Mouse (Mus musculus) stomach, embryonic 16.5 days (tissue): ENCODE measurements at regions not wholly inside any gene's neighbourhood (a gene's known extent, or its start where the extent isn't known, plus 50 kb on each side); places are given as distances from the start of the nearest gene placed in this dataset.

ENCODE experiments used
- ATAC-seq: fragments of 200-750 bp; cut with Nextera tagmentation; 2 replicates; pipeline ENCODE4 v1.8.0; 2017; ENCODE audit warnings: moderate number of reproducible peaks, moderate TSS enrichment; ENCODE audit not compliant: insufficient read depth, low FRiP score
- H3K27ac ChIP-seq: fragments of 300-500 bp; sonication (generic); 2 replicates; pipeline ENCODE4 v1.5.1; 2014; ENCODE audit warnings: low read length
- H3K27me3 ChIP-seq: fragments of 300-500 bp; sonication (generic); 2 replicates; pipeline ENCODE4 v1.6.1; 2014; ENCODE audit warnings: low read length, control low read depth, mixed read lengths; ENCODE audit not compliant: control insufficient read depth, insufficient read depth
- H3K36me3 ChIP-seq: fragments of 300-500 bp; sonication (generic); 2 replicates; pipeline ENCODE4 v1.6.1; 2014; ENCODE audit warnings: low read length; ENCODE audit not compliant: control insufficient read depth, insufficient read depth
- H3K4me1 ChIP-seq: fragments of 300-500 bp; sonication (generic); 2 replicates; pipeline ENCODE4 v1.6.1; 2014; ENCODE audit warnings: low read length, control low read depth, mixed read lengths; ENCODE audit not compliant: control insufficient read depth, insufficient read depth
- H3K4me2 ChIP-seq: fragments of 300-500 bp; sonication (generic); 2 replicates; pipeline ENCODE4 v1.6.1; 2014; ENCODE audit warnings: low read depth, low read length, mixed read lengths
- H3K4me3 ChIP-seq: fragments of 300-500 bp; sonication (generic); replicated peaks from 2 replicates; pipeline ENCODE4 v1.5.1; 2014; ENCODE audit warnings: mild to moderate bottlenecking, low read length
- H3K9ac ChIP-seq: fragments of 300-500 bp; sonication (generic); 2 replicates; pipeline ENCODE4 v1.6.1; 2014; ENCODE audit warnings: low read length
- H3K9me3 ChIP-seq: fragments of 300-500 bp; sonication (generic); replicated peaks from 2 replicates; pipeline ENCODE4 v1.6.1; 2016; ENCODE audit warnings: low read length, control low read depth; ENCODE audit not compliant: control insufficient read depth
- WGBS: fragments of 180-500 bp; shearing (Covaris S2); extraction: QIAGEN DNeasy Blood & Tissue Kit; methylation state at CpG from one replicate; pipeline ENCODE4 v1.1.7; 2014; 5-methylcytosine and 5-hydroxymethylcytosine counted together

DNA sequence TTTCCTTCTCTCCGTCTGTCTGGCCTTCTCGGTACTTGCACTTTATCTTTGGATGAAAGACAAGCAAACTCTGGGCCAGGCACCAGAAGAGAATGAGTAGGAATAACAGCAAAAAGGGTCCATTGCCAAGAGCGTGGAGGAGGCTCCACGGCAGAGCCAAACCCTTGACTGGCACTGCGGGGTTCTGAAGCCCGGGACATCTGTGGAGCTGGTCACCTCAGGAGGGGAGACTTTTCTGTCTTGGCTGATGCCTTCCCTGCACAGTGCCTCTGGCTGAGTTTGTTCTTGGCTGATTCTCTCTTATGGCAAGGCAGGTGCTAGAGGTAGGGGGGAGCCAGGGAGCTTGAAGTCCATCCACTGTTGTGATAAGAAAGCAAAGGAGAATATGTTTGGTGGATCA, 130.1 kb upstream of the Npvf start:
- 87% methylated on average over 6 of the region's 6 CpGs for WGBS
- H3K4me1 ChIP-seq: no peaks in the 10 kb centered on the region
- H3K27ac ChIP-seq: no peak overlapping the region
- no peak overlapping the region for H3K4me2 ChIP-seq
- ATAC-seq: no peak
- H3K9ac ChIP-seq: no peak overlapping the region
- no peaks in the 10 kb centered on the region for H3K36me3 ChIP-seq
- H3K27me3 ChIP-seq: no peaks in the 10 kb centered on the region
- H3K9me3 ChIP-seq: no peaks in the 10 kb centered on the region
- no peak overlapping the region for H3K4me3 ChIP-seq

DNA sequence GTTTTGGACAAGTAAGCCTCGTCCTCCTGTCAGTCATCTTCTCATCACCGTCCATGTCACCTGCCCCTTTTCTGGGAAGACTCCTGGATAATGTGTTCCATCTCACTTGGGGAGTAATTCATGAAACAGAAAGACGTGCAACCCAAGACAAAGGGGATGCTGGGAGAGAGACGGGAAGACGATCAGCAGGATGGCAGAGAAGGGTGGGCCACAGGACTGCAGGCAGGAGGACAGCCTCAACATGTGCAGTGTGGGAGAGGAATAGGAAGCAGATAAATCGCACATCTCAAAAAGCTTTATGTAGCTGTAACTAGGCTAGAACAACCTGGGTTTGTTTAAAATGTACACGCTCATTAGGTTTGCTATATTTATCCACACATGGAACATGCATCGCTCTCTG, 133.4 kb upstream of the Npvf start:
- Histone ChIP-seq H3K9me3 (no peaks in the 10 kb centered on the region), H3K4me2 (no peak overlapping the region), H3K36me3 (no peaks in the 10 kb centered on the region), H3K27ac (no peak overlapping the region), H3K4me3 (no peak overlapping the region), H3K4me1 (no peaks in the 10 kb centered on the region), H3K27me3 (no peaks in the 10 kb centered on the region), H3K9ac (no peak overlapping the region)
- ATAC-seq: no peak
- 91% methylated on average over 8 of the region's 8 CpGs for WGBS

DNA sequence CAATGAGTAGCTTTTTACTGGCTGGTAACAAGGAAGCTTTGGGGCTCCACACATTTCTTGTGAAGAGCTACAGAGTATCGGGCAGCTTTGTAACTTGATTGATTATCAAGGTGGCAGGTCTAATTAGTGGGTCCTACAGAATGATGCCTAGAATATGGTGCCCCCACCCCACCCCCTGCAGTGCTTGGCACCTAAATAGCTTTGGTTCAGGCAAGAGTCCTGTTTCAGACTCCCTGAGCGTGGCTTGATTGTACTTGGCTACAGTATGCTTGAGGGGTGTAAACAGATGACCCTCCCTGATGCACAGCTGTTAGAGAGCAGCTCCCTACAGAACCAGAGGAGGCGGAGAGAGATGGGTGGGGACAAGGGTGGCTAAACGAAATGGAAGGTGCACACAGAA, 145.7 kb upstream of the Npvf start:
- Histone ChIP-seq H3K36me3 (no peaks in the 10 kb centered on the region), H3K4me2 (no peak overlapping the region), H3K9me3 (no peaks in the 10 kb centered on the region), H3K27me3 (no peaks in the 10 kb centered on the region), H3K9ac (no peak overlapping the region), H3K4me3 (no peak overlapping the region), H3K4me1 (peaks cover 6% of the 10 kb centered on the region; the same call in 1 of the 2 replicates), H3K27ac (no peak overlapping the region)
- 39% methylated on average over 4 of the region's 4 CpGs for WGBS
- ATAC-seq: no peak

DNA sequence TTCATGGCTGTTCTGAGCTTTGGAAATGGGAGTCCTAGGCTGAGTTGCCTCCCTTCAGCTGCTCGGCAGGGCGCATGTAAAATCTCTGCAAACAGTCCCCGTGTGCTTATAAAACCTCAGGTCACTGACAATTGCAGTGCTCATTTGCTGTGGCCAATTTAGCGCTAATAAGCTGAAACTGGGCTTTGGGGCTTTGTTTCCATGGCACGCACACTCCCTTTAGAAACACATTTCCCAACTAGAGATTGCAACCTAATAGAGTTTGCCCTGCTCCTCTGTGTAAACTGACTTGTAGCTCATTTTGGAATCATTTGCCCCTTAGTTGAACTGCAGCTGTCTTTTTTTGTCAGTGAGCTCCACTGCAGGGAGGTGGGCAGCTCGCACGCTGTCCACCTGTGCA, 148.7 kb upstream of the Npvf start:
- H3K4me1 ChIP-seq: peaks cover 12% of the 10 kb centered on the region
- WGBS: 60% methylated on average over 7 of the region's 7 CpGs
- H3K36me3 ChIP-seq: no peaks in the 10 kb centered on the region
- no peak overlapping the region for H3K4me2 ChIP-seq
- H3K27me3 ChIP-seq: no peaks in the 10 kb centered on the region
- H3K27ac ChIP-seq: no peak overlapping the region
- H3K9me3 ChIP-seq: no peaks in the 10 kb centered on the region
- H3K9ac ChIP-seq: no peak overlapping the region
- H3K4me3 ChIP-seq: no peak overlapping the region
- no peak for ATAC-seq

DNA sequence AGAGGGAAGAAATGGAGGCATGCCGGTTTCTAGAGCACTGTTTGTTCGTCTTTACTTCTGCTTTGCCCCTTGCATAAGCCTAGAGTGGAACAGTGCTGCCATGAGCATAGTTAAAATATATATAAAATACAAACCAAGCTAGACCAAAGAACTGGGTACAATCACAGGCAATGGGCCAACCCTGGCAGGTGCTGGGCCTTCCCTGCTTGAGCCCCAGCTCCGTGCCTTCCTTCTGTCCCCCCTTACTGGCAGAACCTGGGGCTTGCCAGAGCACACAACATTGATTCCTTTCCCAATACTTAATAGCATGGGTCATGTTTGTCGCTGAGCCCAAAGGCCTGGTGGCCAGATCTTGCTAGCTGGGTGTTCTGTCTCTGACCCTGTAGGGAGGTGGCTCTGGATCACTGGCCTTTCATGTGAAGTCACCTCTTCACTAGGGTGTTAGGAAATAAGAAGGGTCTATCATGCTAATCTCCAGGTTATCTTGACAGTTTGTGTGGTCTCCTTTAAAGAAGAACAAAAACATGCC, 150.3 kb upstream of the Npvf start:
- Histone ChIP-seq H3K9ac (no peak overlapping the region), H3K4me3 (no peak overlapping the region), H3K4me2 (no peak overlapping the region), H3K4me1 (peaks cover 18% of the 10 kb centered on the region), H3K9me3 (no peaks in the 10 kb centered on the region), H3K36me3 (no peaks in the 10 kb centered on the region), H3K27me3 (no peaks in the 10 kb centered on the region), H3K27ac (no peak overlapping the region)
- 78% methylated on average over 4 of the region's 4 CpGs for WGBS
- ATAC-seq: no peak

DNA sequence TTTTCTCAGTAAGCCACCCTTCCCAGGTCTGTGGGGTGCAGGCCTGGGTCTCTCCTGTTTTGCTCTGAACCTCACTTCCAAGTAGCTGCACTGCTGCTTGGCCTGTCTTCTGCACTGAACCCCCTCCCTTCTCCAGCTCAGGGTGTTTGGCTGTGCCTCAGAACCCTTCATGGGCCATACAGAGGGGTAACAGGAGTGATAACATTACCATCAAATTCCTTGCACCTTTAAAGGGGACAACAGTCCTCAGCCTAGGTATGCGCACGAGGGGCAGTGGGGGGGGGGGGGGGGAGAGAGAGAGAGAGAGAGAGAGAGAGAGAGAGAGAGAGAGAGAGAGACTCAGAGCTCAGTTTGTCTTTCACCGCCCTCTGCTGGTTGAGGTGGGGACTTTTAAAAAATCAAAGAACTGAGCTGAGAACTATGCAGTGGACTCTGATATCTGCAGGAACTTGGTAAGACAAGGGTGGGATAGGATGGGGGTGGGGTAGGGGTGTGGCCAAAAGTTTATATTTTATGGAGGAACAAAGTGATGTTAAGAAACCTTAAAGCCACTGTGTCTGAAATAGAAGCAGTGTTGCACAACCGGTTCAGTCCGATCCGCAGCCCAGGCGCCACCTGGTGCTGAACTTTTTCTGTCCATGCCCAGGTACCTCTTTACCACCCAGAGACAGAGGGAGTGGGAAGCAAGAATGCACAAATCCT, 152.3 kb upstream of the Npvf start:
- 21% methylated on average over 7 of the region's 7 CpGs for WGBS
- Histone ChIP-seq H3K4me2 (0 out of 2 replicates have a peak overlapping the region, but pooled peaks have one; percentile 17), H3K36me3 (no peaks in the 10 kb centered on the region), H3K27me3 (no peaks in the 10 kb centered on the region), H3K4me3 (no peak overlapping the region), H3K9ac (peak overlapping the region; percentile 32; the same call in 1 of the 2 replicates), H3K4me1 (peaks cover 14% of the 10 kb centered on the region), H3K9me3 (no peaks in the 10 kb centered on the region), H3K27ac (peak overlapping the region; percentile 94)
- ATAC-seq: peak; percentile 37; the same call in 1 of the 2 replicates

DNA sequence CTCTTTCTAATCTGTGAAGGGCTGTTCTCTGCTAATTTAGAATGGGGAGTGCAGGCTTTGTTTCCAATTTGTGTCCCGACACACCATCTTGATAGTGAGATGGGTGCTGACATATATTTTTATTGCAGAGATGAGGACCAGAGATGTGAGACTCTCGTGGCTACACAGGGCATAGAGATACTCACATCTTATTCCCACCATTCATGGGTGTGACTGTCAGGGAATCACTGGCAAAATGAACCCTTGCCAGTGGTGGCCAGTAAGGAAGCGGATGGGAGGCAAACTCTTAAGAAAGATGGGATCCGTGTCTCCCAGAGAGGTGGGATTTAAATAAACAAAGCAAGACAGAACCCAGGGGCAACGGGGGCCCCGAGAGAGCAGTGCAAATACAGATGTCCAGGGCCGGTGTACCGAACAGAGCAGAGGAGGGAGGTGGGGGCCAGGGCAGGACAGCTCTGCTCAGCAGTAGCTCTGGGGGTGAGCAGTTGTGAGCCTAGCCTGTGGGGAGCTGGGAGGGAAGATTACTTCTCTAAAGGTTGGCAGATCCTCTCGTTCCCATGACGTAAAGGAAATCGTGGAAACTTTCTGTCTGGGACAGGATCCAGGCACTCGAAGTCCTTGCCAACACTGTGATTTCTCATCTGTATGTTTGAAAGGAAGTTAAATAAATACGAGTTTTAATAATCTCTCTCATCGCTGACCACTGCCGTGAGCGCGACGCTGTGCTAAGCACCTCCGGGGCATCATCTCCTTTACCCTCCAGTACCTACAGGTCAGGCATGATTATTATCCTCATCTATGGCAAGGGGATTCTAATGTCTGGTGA, 153.2 kb upstream of the Npvf start:
- H3K27ac ChIP-seq: peak overlapping the region; percentile 94
- H3K36me3 ChIP-seq: no peaks in the 10 kb centered on the region
- peak overlapping the region; percentile 42 for H3K4me2 ChIP-seq
- no peaks in the 10 kb centered on the region for H3K9me3 ChIP-seq
- 30% methylated on average over 19 of the region's 19 CpGs for WGBS
- H3K27me3 ChIP-seq: no peaks in the 10 kb centered on the region
- ATAC-seq: peak; percentile 92
- H3K4me1 ChIP-seq: peaks cover 14% of the 10 kb centered on the region
- peak overlapping the region; percentile 22 for H3K4me3 ChIP-seq
- peak overlapping the region; percentile 64 for H3K9ac ChIP-seq

DNA sequence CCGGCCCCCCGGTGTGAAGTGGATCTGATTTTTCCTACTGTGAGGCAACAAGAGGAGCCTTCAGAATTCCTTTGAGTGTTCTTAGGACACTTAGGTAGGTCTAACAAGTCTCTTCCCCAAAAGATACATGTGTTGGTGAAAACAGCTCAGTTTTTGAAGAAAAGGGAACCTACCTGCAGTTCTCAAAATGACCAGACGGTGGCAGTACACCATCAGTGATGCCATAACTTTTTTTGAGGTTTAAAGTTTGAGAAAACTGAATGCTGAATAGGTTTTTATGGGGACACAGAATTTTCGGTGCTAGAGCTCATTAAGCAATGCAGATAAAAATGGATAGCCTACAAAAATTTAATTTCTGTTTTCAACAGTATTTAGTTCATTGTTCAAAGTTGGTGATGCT, 153.9 kb upstream of the Npvf start:
- Histone ChIP-seq H3K4me2 (peak overlapping the region; percentile 42), H3K36me3 (no peaks in the 10 kb centered on the region), H3K9me3 (no peaks in the 10 kb centered on the region), H3K4me3 (peak overlapping the region; percentile 22), H3K4me1 (peaks cover 14% of the 10 kb centered on the region), H3K9ac (peak overlapping the region; percentile 64), H3K27me3 (no peaks in the 10 kb centered on the region), H3K27ac (peak overlapping the region; percentile 73)
- WGBS: 6% methylated on average over 4 of the region's 4 CpGs
- ATAC-seq: no peak
